Mouse (Mus musculus): ENCODE measurements at regions not wholly inside any gene's neighbourhood (a gene's known extent, or its start where the extent isn't known, plus 50 kb on each side); places are given as distances from the start of the nearest gene placed in this dataset.

DNA sequence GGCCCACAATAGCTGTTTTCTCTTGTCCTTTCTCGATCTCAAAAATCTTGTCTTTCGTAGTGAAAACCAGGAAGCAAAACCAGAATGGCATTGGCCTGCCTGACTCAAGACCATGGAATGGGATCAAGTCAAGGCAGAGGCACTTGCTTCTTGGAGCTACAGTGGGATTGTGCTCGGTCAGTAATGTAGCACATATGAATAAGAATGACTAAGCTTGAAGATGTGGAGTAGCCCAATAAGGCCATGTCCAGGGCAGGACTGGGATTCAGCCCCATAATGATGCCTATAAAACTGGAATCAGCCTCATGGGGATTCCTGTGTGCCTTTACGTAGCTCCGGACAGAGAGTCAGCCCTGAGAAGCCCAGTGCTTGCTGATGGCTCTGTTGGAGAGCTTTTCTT, 347.2 kb upstream of the Ubash3b start:
- DNase-seq (ENCODE audit: low read depth, low spot score), result no peak

- no peak for DNase-seq (ENCODE audit: low read depth, low spot score)
Measured at GRCm38 (mm10) chr9:41498326-41498725, 336.8 kb upstream of the Ubash3b start.

GRCm38 (mm10) chr9:41490112-41490511, 328.6 kb upstream of the Ubash3b start:
- no peak for DNase-seq (ENCODE audit: low read depth, low spot score)

- no peak for DNase-seq (ENCODE audit: low read depth, low spot score)
Measured at GRCm38 (mm10) chr9:41488046-41488445, 326.5 kb upstream of the Ubash3b start.

- DNase-seq (ENCODE audit: low read depth, low spot score), result no peak
Measured at GRCm38 (mm10) chr9:41483218-41483617, 321.7 kb upstream of the Ubash3b start.

DNA sequence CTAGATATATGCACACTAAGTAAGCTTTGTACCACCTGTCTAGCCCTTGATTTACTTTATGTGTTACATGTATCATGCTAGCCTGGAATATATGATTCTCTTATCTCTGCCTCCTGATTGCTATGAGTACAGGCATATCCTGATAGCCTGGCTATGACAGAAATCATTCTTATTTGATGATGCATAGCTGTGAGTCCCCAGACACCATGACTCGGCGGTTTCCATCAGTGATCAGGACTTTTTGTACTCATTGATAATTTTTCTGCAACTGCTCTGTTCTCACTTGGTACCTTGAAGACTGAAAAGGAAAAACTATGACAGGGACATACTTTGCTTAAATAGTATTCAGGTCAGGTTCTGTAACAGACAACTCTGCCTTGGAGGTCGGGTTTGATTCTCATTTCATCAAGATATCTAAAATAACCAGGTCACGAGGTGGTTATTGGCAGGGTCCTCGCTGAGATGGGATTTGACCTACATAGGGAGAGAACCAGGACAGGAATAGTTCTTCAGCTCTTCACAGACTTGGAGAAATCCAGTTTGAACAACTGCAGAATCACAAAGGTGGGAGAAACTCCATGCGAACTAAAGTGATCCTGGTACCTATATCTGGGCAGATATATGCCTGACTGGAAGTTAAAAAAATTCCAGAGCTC, 320.2 kb upstream of the Ubash3b start:
- no peak for DNase-seq (ENCODE audit: low read depth, low spot score)

- no peak for DNase-seq (ENCODE audit: low read depth, low spot score)
Measured at GRCm38 (mm10) chr9:41479854-41480749, 318.6 kb upstream of the Ubash3b start.

GRCm38 (mm10) chr9:41479085-41479484, 317.6 kb upstream of the Ubash3b start:
- DNase-seq (ENCODE audit: low read depth, low spot score), result no peak

- no peak for DNase-seq (ENCODE audit: low read depth, low spot score)
Measured at GRCm38 (mm10) chr9:41478106-41478848, 316.8 kb upstream of the Ubash3b start.

DNA sequence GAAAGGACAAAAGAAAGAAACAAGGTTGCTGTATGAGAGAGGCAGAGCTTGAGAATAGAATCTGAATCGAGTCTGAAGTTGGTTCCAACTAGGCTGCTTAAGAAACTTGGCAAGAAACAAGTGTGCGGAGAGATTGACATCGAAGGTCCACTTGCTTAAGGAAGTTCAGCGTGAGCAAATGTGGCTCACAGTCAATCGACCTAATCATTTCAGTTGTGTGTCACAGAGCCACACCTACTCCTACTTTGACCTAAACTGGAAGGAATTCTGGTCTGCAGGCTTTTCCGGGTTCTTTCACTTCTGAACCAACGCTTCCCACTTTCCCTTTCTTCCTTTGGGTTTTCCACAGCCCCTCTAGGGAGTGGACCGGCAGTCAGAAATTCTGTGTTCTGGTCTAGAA, 313.8 kb upstream of the Ubash3b start:
- DNase-seq (ENCODE audit: low read depth, low spot score), result no peak

DNA sequence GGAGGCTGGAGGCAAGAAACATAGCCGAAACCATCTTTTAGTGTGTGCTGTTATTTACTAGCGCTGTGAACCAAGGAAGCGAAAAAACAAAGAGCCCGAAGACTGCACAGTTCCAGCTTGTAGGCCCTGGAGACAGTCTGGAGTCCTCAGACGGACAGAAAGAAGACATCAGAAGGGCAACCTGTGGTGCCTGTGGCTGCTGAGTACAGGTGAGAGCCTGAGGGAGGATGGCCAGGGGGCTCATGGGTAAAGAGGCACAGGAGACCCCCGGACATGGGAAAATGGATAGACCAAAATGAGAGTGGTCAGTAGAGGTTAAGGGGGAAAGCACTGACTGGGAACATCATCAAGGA, 313.4 kb upstream of the Ubash3b start:
- DNase-seq (ENCODE audit: low read depth, low spot score), result no peak

DNA sequence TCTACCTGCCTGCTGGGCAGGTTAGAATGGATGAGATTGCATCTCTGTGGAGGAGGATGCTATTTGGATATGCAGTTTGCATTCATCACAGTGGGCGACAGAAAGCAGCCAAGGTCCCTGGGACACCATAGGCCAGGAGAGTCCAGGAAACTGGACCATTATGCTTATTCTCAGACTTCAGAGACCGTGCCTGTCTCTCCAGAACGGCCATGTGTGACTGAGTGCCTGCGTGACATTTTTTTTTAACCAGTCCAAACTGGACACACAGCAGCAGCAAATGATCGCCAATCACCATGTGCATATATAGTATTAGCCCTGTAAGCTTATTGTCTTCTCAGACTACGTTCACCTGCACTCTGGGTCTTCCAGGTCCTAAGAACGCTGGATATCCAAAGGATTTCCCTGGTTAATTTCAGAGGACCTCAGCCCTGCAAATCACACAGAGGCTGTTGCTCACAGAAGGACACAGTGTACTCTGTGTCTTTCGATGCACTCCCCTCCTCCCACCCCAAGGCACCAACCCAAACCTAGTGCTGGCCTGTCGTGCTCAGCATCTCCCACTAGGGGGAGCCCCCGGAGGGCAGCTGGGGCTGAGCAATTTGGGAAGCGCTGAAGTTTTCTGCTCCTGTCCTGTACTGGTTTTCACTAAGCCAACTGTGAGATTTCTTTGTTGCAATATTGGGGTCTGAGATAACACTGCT, 312.9 kb upstream of the Ubash3b start:
- DNase-seq (ENCODE audit: low read depth, low spot score), result peak; percentile 71

DNA sequence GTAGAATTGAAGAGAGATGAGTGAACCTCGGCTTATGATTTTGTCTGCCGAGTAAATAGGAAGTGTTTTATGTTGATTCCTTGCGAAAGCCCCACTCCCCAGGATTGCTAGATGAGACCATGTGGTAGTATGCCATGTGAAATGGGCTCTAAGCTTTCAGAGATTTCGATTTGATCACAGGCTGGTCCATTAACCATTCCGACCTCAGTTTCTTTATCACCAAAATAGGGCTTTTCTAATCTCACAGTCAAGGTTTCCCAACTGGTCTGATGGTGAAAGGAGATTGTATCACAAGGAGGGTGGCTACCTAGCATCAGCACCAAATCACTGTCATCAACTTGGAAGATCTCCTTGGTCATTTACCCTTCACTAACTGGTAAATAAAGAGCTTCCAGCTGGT, 312.0 kb upstream of the Ubash3b start:
- no peak for DNase-seq (ENCODE audit: low read depth, low spot score)

DNA sequence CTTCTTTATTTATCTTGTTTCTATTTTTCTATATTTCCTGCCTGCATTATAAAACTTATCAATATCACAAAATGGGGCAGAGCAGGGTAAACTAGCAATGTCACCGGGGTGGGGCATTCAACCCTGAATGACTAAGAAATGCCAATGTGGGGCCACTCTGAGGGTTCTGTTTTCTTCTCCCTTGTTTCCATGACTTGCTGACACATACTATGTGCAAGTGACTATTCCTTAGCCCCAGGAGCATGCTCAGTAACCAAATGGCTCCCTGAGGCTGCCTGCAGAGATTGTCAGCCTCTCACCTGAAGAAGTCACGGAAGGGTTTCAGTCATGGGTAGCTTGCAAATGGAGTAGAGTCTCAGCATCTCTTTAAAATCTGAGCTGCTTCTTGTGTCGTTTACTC, 309.8 kb upstream of the Ubash3b start:
- DNase-seq (ENCODE audit: low read depth, low spot score), result no peak

GRCm38 (mm10) chr9:41470010-41470409, 308.5 kb upstream of the Ubash3b start:
- DNase-seq (ENCODE audit: low read depth, low spot score), result no peak

- DNase-seq (ENCODE audit: low read depth, low spot score), result no peak
Measured at GRCm38 (mm10) chr9:41469414-41469813, 307.9 kb upstream of the Ubash3b start.

GRCm38 (mm10) chr9:41464057-41464685, 302.7 kb upstream of the Ubash3b start:
- DNase-seq (ENCODE audit: low read depth, low spot score), result no peak

- peak; percentile 75 for DNase-seq (ENCODE audit: low read depth, low spot score)
Measured at GRCm38 (mm10) chr9:41461742-41462141, 300.2 kb upstream of the Ubash3b start.

DNA sequence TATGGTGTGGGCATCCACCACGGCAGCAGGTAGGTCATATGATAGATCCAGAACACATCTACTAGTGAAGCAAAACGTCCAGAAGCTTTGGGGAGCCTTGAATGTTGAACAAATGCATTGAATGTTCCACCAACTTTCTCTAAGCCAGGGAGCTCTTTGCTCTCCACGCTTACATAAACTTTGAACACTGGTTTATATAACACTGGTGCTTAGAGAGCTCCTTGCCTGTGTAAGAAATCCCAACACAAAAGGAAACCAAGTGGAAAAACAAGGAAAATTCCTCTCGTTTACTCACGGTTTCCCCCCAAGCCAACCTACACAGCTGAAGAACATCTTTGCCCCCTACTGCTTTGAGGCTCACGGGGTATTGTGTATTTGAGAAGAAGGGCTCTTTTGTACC, 299.2 kb upstream of the Ubash3b start:
- DNase-seq (ENCODE audit: low read depth, low spot score), result no peak

DNA sequence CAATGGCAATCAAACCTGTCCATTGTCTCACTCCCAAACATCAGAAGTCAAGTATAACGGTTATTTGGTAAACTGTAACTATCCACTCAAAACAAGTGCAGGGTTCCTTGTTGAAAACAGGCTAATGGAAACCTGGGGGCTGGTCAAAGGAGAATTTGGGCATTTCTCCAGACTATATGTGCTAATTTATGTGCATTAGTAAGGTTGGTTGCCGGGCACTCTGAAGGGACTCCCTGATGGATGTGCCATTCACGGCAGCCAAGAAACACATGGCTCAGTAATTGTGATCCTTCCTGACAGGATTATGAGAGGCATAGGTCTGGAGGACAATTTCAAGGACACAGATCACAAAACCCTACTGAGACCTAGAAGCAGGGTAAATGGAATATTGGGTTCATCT, 295.5 kb upstream of the Ubash3b start:
- DNase-seq (ENCODE audit: low read depth, low spot score), result no peak

GRCm38 (mm10) chr9:41451738-41452137, 290.2 kb upstream of the Ubash3b start:
- no peak for DNase-seq (ENCODE audit: low read depth, low spot score)
